37 mouse cellular contexts compared by ENCODE assay signal in genomic region chr16:48262901-48263300, GRCm38 (mm10). TPM values are rescaled to one million over a fixed set of nuclear protein-coding genes. Genes with fewer than 3 reads are reported as not detected.
DNase-seq lines count a peak whose midpoint lies in the region; ATAC-seq and TF ChIP-seq lines count a peak whose summit lies in the region.
"Had no signal": no experiment of that assay in that cellular context is flagged by ENCODE, and none has a peak within 500 bp of the region (broad histone marks: within the 10 kb centered on the region; RNA-seq: fewer than 3 reads in every experiment).

No protein-coding gene starts in this region.

- 0 out of 2 replicates have a peak, but pooled peaks have one; percentile 12 for TF ChIP-seq CTCF in intestine, postnatal 0 days (IDR thresholded peaks at IDR 0.05; ENCODE audit: low read depth)
- TF ChIP-seq CTCF in E14TG2a.4 (conservative IDR thresholded peaks at IDR 0.05; ENCODE audit: low read length) (peak; percentile 69), G1E (IDR thresholded peaks at IDR 0.05; ENCODE audit: low read depth, low read length) (0 out of 2 replicates have a peak, but pooled peaks have one; percentile 20)

- no peak for ATAC-seq in intestine, postnatal 0 days
- no peak for ATAC-seq in intestine, embryonic 15.5 days
- ATAC-seq in G1E (ENCODE audit: extremely low read depth, insufficient number of reproducible peaks, low FRiP score, poor library complexity, severe bottlenecking), result no peak
- 0 out of 2 replicates have a peak, but pooled peaks have one; percentile 67 for ATAC-seq in megakaryocyte-erythroid progenitor cell, adult 5-6 weeks (replicated peaks; ENCODE audit: low FRiP score, low TSS enrichment, poor library complexity, severe bottlenecking)
- ATAC-seq: forebrain, embryonic 13.5 days; forebrain, embryonic 16.5 days; hindbrain, postnatal 0 days; inflammation-experienced regulatory T-cells, adult 6 months; Patski had no signal

- no peak overlapping the region for H3K9ac ChIP-seq in intestine, postnatal 0 days (ENCODE audit: low read depth, low read length)
- H3K9ac ChIP-seq in intestine, embryonic 15.5 days, result no peak overlapping the region
- H3K9ac ChIP-seq: embryonic facial prominence, embryonic 13.5 days; forebrain, embryonic 13.5 days; heart, embryonic 13.5 days; hindbrain, embryonic 14.5 days had no signal

- H3K36me3 ChIP-seq in intestine, postnatal 0 days (ENCODE audit: control insufficient read depth, insufficient read depth), result no peaks in the 10 kb centered on the region
- no peaks in the 10 kb centered on the region for H3K36me3 ChIP-seq in intestine, embryonic 15.5 days
- H3K36me3 ChIP-seq in E14TG2a.4 (ENCODE audit: insufficient read depth, low read length), result no peaks in the 10 kb centered on the region
- H3K36me3 ChIP-seq in G1E (replicated peaks), result no peaks in the 10 kb centered on the region
- H3K36me3 ChIP-seq: embryonic facial prominence, embryonic 10.5 days; embryonic facial prominence, embryonic 13.5 days; heart, embryonic 10.5 days; heart, embryonic 13.5 days had no signal

- H3K4me3 ChIP-seq in intestine, postnatal 0 days (ENCODE audit: low read depth, low read length), result no peak overlapping the region
- H3K4me3 ChIP-seq in intestine, embryonic 15.5 days (replicated peaks), result no peak overlapping the region
- H3K4me3 ChIP-seq in E14TG2a.4 (replicated peaks; ENCODE audit: low read length), result no peak overlapping the region
- H3K4me3 ChIP-seq in G1E (ENCODE audit: low read depth, low read length), result no peak overlapping the region
- H3K4me3 ChIP-seq: embryonic facial prominence, embryonic 10.5 days; embryonic facial prominence, embryonic 13.5 days; erythroblast, embryonic 14.5 days; forebrain, embryonic 13.5 days; heart, embryonic 10.5 days; heart, embryonic 13.5 days had no signal

- H3K27me3 ChIP-seq in intestine, postnatal 0 days (replicated peaks; ENCODE audit: control insufficient read depth, insufficient read depth, low read length), result no peaks in the 10 kb centered on the region
- no peaks in the 10 kb centered on the region for H3K27me3 ChIP-seq in intestine, embryonic 15.5 days (replicated peaks)
- H3K27me3 ChIP-seq in E14TG2a.4 (ENCODE audit: insufficient read depth, low read length) (no peaks in the 10 kb centered on the region), G1E (ENCODE audit: insufficient read depth, low read length) (no peaks in the 10 kb centered on the region)
- H3K27me3 ChIP-seq: CH12.LX; embryonic facial prominence, embryonic 13.5 days; forebrain, embryonic 13.5 days; heart, embryonic 13.5 days; Patski had no signal

- no peaks in the 10 kb centered on the region for H3K9me3 ChIP-seq in intestine, postnatal 0 days (ENCODE audit: control insufficient read depth)
- no peaks in the 10 kb centered on the region for H3K9me3 ChIP-seq in intestine, embryonic 15.5 days
- peaks cover under 1% of the 10 kb centered on the region; the same call in 1 of the 2 replicates for H3K9me3 ChIP-seq in E14TG2a.4 (ENCODE audit: low read length)
- H3K9me3 ChIP-seq in G1E (replicated peaks), result no peaks in the 10 kb centered on the region
- H3K9me3 ChIP-seq: embryonic facial prominence, embryonic 10.5 days; embryonic facial prominence, embryonic 13.5 days; forebrain, embryonic 13.5 days; heart, embryonic 10.5 days; heart, embryonic 13.5 days had no signal

- no peak overlapping the region for H3K4me2 ChIP-seq in intestine, postnatal 0 days (replicated peaks; ENCODE audit: low read depth)
- no peak overlapping the region for H3K4me2 ChIP-seq in intestine, embryonic 15.5 days (replicated peaks)
- H3K4me2 ChIP-seq: embryonic facial prominence, embryonic 13.5 days; forebrain, embryonic 13.5 days; heart, embryonic 13.5 days; hindbrain, embryonic 14.5 days had no signal

- WGBS in intestine, postnatal 0 days, result 86% methylated on average over 1 of the region's 1 CpGs
- WGBS in intestine, embryonic 15.5 days, result 79% methylated on average over 1 of the region's 1 CpGs

- no peak for DNase-seq in G1E (ENCODE audit: low spot score)
- no peak for DNase-seq in ovary, postnatal 10 days (ENCODE audit: low spot score)
- no peak for DNase-seq in gastrocnemius, adult 8-10 months (ENCODE audit: low spot score in 2 of 2)
- DNase-seq: adrenal gland, adult 2 months; adrenal gland, postnatal 14 days; B cell, adult 2 months; cerebellum, adult 11 months; cerebellum, adult 2 months; cerebellum, adult 9-11 months; cerebellum, postnatal 25 days; embryo, embryonic 11 days; gastrocnemius, postnatal 14 days; heart, adult 18-20 months; heart, postnatal 14 days; heart, postnatal 4 days had no signal

- H3K4me1 ChIP-seq in intestine, postnatal 0 days (replicated peaks; ENCODE audit: control insufficient read depth, insufficient read depth, low read length), result no peaks in the 10 kb centered on the region
- H3K4me1 ChIP-seq in intestine, embryonic 15.5 days (replicated peaks), result no peaks in the 10 kb centered on the region
- H3K4me1 ChIP-seq in E14TG2a.4 (replicated peaks; ENCODE audit: low read depth, low read length) (peaks cover 16% of the 10 kb centered on the region), G1E (ENCODE audit: insufficient read depth, low read depth, low read length) (peaks cover 37% of the 10 kb centered on the region)
- H3K4me1 ChIP-seq: embryonic facial prominence, embryonic 10.5 days; embryonic facial prominence, embryonic 13.5 days; forebrain, embryonic 13.5 days; heart, embryonic 10.5 days; heart, embryonic 13.5 days had no signal

- no peak overlapping the region for H3K27ac ChIP-seq in intestine, postnatal 0 days (ENCODE audit: low read depth, low read length)
- no peak overlapping the region for H3K27ac ChIP-seq in intestine, embryonic 15.5 days
- H3K27ac ChIP-seq: embryonic facial prominence, embryonic 10.5 days; embryonic facial prominence, embryonic 13.5 days; forebrain, embryonic 13.5 days; heart, embryonic 10.5 days; heart, embryonic 13.5 days; hindbrain, embryonic 14.5 days; hindbrain, postnatal 0 days had no signal

RNA-seq across cellular contexts. Expression of gene Dppa4, which starts 20.6 kb away (rescaled TPM):
- not detected in 2 replicates for polyA plus RNA-seq in intestine, postnatal 0 days (2015; fragmentation: Nextera tagmentation; extraction: Ambion mirVana)
- not detected in 2 replicates for polyA plus RNA-seq in intestine, embryonic 15.5 days (2015; fragmentation: Nextera tagmentation; extraction: Ambion mirVana)
- total RNA-seq in G1E (2014; fragmentation: Nextera tagmentation) (49.6 and 56.4 TPM in 2 replicates), G1E (2017) (73.0 and 83.9 TPM in 2 replicates)
- 10.1 and 12.0 TPM in 2 replicates for polyA plus RNA-seq in G1E (2012)
- not detected in 2 replicates for total RNA-seq in megakaryocyte-erythroid progenitor cell, adult 5-6 weeks (2014; fragmentation: Nextera tagmentation)
- total RNA-seq in megakaryocyte-erythroid progenitor cell, adult 5-6 weeks (2017), result not detected in 2 replicates
- not detected for total RNA-seq in gastrocnemius, adult 8-10 months (2022)
- total RNA-seq: adrenal gland, adult 2 months; adrenal gland, postnatal 14 days; adrenal gland, postnatal 4 days; CH12.LX; gastrocnemius, adult 18-20 months; gastrocnemius, postnatal 14 days; gastrocnemius, postnatal 4 days; heart, adult 18-20 months; heart, postnatal 14 days; heart, postnatal 4 days; hindbrain, postnatal 0 days had no signal
- polyA plus RNA-seq: adrenal gland, adult 2 months; cerebellum, adult 2 months; cortical plate, adult 2 months; embryonic facial prominence, embryonic 10.5 days; embryonic facial prominence, embryonic 13.5 days; erythroblast, embryonic 14.5 days; forebrain, embryonic 13.5 days; forebrain, embryonic 16.5 days; heart, embryonic 10.5 days; heart, embryonic 13.5 days; heart, embryonic 16.5 days; hindbrain, embryonic 11.5 days; hindbrain, embryonic 14.5 days; hindbrain, postnatal 0 days; inflammation-experienced regulatory T-cells, adult 6 months; Patski had no signal

RNA-seq across cellular contexts. Expression of gene Dppa2, which starts 40.8 kb away (rescaled TPM):
- 0.09 TPM in 1 of 2 replicates, not detected in the other for polyA plus RNA-seq in intestine, postnatal 0 days (2015; fragmentation: Nextera tagmentation; extraction: Ambion mirVana)
- polyA plus RNA-seq in intestine, embryonic 15.5 days (2015; fragmentation: Nextera tagmentation; extraction: Ambion mirVana), result not detected in 2 replicates
- total RNA-seq in G1E (2014; fragmentation: Nextera tagmentation) (0.39 and 0.83 TPM in 2 replicates), G1E (2017) (0.06 and 0.11 TPM in 2 replicates)
- not detected in 2 replicates for polyA plus RNA-seq in G1E (2012)
- total RNA-seq in megakaryocyte-erythroid progenitor cell, adult 5-6 weeks (2014; fragmentation: Nextera tagmentation), result not detected in 2 replicates
- total RNA-seq in megakaryocyte-erythroid progenitor cell, adult 5-6 weeks (2017), result not detected in 2 replicates
- not detected for total RNA-seq in gastrocnemius, adult 8-10 months (2022)
- total RNA-seq: adrenal gland, adult 2 months; adrenal gland, postnatal 14 days; adrenal gland, postnatal 4 days; CH12.LX; gastrocnemius, adult 18-20 months; gastrocnemius, postnatal 14 days; gastrocnemius, postnatal 4 days; heart, adult 18-20 months; heart, postnatal 14 days; heart, postnatal 4 days had no signal
- polyA plus RNA-seq: adrenal gland, adult 2 months; cortical plate, adult 2 months; embryonic facial prominence, embryonic 10.5 days; embryonic facial prominence, embryonic 13.5 days; erythroblast, embryonic 14.5 days; forebrain, embryonic 13.5 days; forebrain, embryonic 16.5 days; heart, embryonic 10.5 days; heart, embryonic 13.5 days; heart, embryonic 16.5 days; hindbrain, embryonic 11.5 days; hindbrain, embryonic 14.5 days; hindbrain, postnatal 0 days; inflammation-experienced regulatory T-cells, adult 6 months; Patski had no signal

Comparison
In these comparisons a context has a peak if more than half of its experiments do, and no peak if none do; other contexts are left out.
1. CTCF ChIP-seq: peak in every context shown above with its lines; median percentile 69 in E14TG2a.4; 20 in G1E; 12 in intestine, postnatal 0 days.
2. RNA of gene Dppa4, which starts 20.6 kb away (total RNA-seq): 49.6 to 83.9 TPM in G1E; not detected in megakaryocyte-erythroid progenitor cell, adult 5-6 weeks and not detected in gastrocnemius, adult 8-10 months; every median in the first group is over 10 times any median in the second.